Mouse (Mus musculus) lung, postnatal 25 days (tissue): ENCODE measurements around the gene Zfp800.

Source experiments
- DNase-seq: peaks from one replicate; pipeline ENCODE4 v3.0.0; 2022; ENCODE audit warnings: low spot score

Gene Zfp800

DNA sequence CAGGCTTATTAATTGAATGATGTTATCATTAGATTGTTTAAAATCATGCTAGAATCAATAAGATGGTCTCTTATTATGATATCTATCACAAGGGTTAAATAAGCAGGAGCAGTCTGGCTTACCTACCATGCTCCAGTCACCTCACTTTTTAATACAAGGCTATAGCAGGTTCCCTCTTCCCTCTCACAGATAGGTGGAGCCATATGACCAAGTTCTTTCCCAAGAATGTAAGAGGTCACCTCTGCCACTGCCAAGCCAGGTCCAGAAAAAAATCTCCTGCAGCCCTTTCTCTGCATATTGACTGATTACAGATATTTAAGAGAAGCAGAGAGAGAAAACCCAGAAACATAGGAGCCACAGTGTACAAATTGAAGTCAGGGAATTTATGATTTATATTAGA lies 88.1 kb downstream of the Zfp800 start:
- DNase-seq: peak; percentile 10

DNA sequence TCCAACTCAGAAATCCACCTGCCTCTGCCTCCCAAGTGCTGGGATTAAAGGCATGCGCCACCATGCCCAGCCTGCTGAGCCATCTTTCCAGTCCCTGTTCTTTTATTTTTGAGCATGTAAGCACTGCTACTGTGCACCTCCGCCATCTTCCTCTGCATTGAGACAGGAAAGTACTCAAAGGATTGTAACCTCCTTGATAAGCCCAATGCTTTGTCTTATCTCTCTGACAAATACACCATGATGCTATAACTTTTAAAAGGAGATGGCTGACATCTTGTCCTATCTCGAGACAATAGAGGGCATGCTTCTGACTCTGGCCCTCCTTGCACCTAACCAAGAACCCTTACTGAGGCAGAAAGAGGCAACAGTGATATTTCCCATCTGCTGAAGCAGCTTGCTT lies 88.9 kb downstream of the Zfp800 start:
- no peak for DNase-seq

DNA sequence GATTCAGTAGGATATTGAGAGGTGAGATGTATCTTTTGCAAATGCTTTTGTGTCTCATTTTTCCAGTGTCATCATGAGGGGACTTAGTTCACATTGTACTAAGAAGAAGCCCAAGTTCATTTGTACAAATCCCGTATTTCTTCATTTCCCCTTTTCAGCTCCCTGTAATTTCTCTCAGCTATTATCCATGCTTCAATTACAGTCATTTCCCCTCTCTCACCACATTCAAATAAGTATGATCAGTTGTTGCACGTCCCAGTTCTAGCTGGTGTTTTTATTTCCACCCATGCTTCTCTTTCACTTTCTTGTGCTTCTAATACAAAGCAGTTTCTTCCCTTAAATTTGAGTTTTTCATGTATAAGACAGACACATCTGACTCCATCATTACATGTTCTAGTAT lies 91.1 kb downstream of the Zfp800 start:
- no peak for DNase-seq

DNA sequence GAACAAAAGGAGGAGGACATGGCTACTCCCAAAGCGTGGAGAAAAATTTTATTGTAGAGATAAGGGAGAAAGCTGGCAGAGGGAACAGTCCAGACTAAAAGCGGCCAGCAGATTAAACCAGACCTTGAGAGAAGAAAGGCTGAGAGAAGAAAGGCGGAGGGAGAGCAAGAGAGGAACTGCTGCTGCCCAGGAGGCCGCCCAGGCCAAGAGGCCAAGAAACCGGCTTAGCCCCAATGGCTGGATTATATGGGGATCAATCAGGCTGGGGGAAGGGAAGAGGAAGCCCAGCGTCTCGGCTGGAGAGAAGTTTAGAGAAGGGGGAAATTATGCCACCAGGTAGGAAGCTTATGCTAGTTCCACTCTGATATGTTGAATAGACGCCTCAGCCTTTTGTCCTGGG lies 101.5 kb downstream of the Zfp800 start:
- no peak for DNase-seq

DNA sequence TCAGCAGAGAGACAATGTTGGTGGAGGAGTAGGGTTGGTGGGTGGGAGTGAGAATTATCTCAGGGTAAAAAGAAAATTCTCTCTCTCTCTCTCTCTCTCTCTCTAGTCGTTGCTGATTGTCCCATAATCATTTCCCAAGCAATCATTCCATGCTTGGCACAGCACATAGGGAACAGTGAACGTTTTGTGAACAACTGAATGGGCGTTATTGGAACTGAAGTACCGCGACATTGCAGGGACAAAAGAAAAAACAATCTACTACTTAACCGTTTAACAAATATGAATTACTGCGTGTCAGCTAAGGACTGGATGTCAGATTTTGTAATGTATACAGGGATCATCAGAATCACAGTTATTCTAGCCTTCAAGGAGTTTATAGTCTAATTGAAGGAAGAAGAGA lies 102.2 kb downstream of the Zfp800 start:
- no peak for DNase-seq

DNA sequence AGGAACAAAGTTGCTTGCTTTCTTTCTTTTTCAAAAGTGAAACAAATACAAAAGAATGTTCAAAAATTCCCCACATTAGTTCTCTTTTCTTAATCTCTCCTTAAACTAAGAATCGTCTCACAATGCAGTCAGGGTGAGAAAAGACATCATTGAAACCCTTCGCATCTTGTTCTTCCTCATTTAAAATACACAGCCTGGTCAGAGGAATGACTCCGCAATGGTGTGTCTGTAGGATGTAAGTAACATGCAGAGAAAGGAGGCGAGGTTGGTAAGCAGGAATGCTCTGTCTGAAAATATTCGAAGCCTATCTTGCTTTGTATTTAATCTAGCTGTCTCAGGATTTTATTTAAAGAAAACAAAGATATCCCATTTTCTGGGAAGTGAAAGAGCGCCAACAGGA lies 105.0 kb downstream of the Zfp800 start:
- DNase-seq: no peak

DNA sequence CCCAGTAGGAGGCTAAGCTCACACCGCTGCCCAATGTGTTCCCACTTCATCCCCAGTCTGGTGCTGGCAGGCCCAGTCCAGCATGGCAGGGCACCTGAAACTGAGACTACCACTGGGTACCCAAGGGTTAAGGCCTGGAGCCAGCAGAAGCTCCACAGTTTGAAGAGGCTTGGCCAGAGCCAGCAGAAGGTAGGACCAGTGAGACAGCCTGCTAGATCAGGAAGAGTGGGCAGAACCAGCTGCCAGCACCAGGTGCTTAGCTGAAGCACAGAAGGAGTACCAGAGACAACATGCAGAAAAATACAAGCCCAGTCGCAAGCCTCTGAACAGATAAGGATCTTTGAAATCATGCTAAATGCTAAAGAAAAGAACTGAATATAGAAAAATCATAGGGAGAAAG lies 117.9 kb downstream of the Zfp800 start:
- no peak for DNase-seq

DNA sequence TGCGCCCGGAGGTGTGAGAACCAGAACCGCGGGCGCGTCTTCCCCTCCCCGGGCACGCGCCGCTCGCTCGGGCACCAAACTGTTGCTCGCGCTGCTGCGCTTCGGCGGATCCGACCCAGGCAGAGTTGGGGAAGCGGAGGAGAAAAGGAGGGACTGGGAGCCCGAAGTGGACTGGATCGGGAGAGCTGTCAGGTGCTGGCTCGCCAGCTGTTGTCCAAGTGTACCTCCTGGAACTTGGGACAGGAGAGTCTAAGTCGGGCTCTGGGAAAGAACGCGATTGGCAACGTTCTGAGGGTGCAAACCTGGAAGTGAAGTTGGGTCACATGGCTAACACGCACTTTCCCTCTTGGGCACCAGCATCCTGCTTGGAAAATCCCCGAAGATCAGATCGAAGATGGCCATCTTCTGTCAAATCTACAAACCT lies 135.6 kb downstream of the Zfp800 start:
- peak; percentile 41 for DNase-seq

DNA sequence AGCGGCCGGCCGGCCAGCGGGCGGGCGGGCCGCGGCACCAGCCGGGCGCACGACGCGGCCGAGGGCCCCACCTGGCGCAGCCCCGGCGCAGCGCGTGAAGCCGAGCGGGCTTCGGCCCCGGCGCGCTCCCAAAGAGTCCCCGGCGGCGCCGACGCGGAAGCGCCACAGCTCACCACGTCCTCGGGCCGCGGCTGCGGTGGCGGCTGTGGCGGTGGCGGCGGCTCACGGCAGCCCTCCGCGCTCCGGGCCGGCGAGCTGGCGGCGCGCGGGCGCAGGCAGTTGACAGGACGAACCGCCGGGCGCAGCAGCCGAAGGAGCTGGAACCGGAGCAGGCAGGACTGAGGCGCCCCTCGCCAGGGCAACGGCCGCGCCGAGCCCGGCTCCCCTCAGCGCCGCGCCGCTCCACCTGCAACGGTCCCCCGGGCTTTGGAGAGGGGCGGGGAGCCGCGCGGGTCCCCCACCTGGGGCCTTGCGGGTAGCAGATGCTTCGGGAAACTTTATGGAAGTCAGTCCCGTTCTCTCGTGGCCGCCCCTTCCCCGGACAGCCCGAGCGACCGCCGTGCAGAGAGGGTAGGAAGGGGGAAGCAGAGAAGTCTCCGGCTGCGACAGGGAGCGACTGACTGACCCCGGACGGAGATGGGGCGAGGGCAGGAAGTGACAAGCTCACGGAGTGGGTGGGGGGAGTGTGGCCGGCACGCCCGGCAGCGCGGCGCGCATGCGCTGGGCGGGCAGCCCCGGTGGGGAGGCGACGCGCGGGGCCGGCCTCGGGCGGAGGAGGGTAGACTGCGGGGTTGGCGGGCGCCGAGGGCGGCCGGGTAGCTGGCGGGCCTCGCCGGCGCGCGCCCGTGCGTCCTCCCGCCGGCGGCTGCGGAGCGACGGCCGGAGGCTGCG lies 136.3 kb downstream of the Zfp800 start:
- DNase-seq: peak; percentile 94

DNA sequence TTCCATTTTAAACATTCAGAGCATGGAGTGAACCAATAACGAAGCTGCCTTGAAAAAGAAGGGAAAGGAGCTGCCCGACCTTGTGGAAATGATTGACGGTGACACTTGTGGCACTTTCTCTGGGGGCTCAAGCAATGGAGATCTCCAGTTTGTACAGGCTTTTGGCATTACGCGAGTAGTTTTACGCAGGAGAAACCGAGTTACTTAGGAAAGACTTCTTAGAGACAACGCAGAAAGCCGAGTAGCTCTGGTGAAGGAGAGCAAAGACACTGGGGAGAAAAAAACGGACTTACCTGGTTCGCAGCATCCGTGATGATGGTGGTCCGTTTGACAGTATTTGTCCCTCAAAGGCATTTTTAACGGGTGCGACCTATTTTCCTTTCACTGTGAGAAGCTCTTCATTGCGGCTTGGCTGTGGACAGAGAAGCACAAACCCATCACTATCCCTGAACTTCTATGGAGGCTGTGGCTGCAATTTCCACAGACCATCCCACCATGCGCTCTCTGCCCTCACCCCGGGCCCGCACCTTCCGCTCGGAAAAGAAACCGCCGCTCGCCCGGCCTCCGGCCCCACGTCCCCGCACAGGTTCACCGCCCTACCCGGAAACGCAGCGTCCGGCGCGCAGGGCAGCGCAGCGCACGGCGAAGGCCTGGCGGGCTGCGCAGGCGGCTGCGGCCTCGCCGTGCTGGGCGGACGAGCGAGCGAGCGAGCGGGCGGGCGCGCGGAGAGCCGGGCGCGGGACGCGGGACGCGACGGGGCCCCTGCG lies 137.2 kb downstream of the Zfp800 start:
- peak; percentile 5 for DNase-seq

DNA sequence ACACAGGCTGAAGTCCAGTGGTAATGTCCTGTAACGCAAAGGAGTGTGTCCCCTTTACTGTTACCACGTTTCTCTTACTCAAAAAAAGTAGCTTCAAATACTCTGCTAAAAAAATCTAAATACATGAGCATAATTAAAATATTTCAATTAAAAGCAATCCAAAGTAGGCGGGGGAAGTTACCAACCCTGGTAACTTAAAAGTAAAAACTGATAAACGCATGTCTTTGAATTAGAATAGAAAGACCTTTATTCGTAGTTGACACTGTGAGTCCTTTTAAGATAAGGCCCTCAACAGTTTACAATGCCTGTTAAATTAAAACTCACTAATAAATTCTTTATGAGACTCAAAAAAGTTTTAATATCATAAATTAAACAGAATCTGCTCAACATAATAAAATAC lies 138.1 kb downstream of the Zfp800 start:
- DNase-seq: no peak

DNA sequence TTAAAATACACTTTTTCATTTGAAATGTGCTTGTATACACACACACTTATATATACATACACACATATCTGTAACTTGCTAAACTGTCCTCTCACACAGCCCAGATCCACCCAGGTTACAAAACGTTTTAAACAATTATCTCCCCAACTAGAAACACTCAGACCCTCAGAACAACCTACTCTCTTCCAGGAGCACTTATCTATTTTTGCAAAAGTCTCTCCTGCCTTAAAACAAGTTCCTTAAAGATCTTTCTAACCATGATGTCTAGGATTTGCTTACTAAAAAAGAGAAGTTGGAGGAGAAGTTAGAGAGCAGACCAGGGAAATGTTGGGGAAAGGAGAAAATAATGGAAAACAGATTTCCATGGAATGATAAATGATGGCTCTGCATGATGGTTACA lies 139.4 kb downstream of the Zfp800 start:
- no peak for DNase-seq

DNA sequence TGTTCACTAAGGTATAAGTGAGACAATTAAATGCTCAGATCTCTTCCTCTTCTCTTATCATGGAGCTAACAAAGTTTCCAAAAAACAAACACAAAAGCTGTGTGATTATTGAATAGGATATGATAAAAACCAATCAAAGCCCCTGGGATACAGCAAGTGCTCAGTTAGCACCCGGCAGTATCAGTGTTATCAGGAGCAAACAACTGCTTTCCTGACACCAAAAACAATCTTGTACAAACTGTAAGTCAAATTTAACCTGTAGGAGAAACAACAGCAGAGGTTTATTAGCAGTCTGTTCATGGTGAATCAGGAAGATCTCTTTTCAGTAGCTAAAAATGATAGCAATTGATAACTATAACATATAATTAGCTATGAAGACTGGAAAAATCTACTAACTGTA lies 140.0 kb downstream of the Zfp800 start:
- DNase-seq: no peak

DNA sequence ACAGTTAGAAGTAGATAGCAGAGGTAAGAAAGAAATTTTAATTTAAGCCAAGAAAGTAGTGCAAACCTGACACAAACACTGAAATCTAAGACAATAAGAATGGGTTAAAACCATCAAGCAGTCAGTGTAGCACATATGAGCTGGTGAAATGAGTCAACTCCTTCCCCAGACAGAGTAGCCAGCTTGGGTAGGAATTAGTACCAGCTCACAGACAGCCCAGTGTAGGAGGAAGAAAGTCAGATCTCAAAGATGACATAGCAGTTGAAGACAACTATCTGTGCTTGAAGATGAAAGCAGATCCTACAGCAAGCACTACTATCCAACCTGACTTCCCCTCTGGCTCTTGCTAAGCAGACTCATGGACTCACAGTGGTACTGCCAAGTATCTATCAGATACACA lies 145.0 kb downstream of the Zfp800 start:
- DNase-seq: no peak

DNA sequence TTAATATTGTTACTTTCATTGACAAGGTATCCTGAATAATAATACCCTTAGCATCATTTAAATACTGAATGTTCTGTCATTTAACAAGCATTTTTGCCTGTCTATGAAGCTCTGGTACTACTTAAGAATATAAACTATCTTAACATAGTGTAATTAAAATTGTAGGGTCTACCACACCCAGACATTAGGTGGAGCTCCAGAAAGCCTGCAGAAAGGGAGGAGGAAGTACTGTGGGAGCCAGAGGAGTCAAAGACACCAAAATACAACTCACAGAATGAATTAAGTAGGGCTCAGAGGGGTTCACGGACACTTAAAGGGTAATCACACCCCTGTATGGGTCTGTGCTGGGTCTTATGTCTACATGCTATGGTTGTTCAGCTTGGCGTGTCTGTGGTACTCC lies 149.6 kb downstream of the Zfp800 start:
- no peak for DNase-seq

DNA sequence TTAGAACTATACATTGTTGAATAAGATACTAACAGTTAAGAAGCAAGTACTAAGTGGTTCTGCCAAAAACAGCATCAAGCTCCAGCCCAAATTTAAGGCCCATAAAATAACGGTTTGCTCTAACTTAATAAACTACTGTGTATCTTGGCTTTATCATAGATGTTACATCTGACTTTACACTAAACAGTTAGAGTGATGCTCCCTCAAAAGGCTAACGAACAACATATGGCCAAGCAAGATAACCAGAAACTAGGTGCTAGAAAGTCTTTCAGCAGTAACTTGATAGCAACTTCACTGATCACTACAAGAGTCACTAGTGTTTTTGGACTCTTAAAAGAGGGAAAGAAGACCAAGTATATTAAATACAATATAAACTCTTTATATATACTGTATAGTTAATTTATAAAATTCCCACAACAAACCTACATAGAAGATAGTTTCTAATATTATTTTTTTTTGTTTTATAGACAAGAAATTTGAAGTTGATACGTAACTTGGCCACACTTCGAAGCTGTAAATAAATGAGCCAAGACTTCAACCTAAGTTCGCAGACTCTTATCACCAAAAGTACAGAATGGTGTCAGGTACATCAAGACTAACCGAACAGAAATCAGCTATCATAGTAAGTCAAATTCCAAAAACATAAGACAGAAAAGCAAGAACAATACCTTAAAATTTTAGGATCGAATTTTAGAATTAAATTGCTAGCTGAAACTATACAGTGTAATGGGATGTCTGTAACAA lies 165.0 kb downstream of the Zfp800 start:
- no peak for DNase-seq

DNA sequence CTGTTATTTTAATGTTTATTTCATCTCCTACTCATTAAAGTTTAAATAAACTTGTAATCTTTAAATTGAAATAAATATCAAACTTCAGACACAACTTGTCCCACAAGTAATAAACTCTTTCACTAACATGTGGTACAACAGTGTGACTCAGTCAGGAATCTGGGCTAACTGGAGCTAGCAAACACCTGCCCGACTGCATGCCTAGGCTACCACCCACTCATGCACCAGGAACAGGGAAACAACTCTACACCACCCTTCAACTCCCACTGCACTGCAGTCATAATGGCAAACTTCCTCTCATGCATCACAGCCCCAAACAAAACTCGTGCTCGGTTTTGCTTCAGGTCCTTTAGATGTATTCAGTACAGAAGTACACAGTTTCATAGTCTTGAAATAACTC lies 169.7 kb downstream of the Zfp800 start:
- DNase-seq: no peak

DNA sequence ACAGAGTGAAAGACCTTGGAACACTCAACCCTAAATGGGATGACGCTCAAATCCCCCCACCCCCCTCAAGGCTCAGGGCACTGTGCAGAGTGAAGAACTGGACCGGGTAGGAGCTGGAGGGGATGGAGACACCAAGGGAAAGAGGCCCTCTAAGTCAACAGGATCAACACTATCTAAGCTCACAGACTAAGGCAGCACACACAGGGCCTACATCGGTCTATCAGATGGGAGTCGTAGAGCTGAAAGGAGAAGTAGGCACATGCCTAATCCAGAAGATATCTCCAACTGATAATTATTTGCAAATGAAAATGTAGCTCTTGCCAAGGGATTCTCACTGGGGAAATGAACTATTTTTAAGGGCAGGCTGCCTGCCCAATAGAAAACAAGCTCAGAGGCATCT lies 176.8 kb downstream of the Zfp800 start:
- DNase-seq: no peak

DNA sequence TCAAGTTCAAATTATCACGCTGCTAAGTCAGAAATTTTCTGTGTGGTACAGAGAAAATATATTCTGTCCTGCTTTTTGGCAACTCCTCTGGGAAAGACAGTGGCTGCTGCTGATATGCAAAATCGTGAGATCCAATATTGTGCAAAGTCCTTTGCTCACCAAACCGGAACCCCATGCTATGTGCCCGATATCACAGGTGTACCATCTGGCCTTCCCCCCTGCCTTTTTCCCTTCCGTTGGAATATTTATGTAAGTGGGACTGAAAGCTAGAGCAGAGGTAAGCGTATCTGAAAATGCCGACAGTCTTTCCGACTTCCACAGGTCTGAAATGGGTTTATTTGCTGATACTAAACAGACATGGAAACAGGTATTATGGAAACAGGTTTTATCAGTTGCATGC lies 179.4 kb downstream of the Zfp800 start:
- no peak for DNase-seq

DNA sequence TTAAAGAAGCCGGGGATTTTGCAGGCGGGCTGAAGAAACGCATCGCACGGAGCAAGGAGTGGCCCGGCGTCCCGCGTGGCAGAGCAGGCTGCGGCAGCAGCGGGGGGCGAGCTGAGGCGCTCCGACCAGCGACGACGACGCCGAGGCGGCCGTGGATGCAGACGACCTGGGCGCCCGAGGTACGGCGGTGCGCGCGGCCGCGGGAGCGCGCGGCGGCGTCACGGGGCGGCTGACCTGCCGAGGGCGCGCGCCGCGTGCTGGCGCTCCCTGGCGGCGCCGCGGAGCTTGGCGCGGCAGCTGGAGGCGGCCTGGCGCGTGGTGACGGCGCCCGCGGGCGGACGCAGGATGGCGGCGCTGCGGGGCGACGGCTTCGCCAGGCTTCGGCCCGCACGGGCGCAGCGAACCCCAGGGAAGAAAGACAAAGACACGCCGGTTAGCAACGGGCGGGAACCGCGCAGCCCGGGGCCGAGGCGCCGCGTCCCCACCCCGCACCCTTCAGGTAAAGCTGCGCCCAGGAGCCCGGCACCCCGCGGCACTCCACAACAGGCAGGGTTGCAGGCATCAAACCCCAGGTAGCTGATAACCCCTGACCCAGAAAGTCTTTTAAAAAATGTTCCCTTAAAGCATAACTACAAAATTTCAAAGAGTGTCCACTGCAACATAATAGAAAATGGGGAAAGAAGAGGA lies 182.4 kb downstream of the Zfp800 start:
- DNase-seq: peak; percentile 28

DNA sequence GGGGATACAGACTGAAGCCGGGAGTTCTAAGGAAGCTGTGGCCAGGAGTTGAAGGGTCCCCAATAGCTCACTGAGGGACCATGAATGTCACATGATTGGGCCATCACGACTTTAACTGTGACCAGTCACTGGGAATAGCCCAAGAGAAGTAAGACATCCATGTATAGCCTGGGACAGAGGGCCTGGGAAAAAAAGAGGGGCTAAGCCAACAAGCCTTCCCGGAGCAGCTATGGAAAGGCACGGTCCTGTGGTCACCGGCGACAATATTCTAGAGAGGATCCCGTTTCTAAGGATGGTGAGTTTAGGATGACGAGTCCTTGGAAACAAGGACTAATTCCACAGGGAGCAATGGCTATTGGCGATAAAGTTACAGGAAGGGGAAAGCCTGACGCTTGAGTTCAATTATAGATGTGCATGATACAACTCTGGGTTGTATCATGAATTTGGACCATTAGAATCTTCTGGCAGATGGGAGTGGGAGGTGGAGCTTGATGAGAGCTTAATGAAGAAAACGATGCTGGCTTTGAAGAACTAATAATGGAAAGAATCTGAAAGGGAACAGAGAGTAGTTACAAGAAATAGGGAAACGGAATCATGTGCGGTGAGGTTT lies 183.0 kb downstream of the Zfp800 start:
- no peak for DNase-seq

DNA sequence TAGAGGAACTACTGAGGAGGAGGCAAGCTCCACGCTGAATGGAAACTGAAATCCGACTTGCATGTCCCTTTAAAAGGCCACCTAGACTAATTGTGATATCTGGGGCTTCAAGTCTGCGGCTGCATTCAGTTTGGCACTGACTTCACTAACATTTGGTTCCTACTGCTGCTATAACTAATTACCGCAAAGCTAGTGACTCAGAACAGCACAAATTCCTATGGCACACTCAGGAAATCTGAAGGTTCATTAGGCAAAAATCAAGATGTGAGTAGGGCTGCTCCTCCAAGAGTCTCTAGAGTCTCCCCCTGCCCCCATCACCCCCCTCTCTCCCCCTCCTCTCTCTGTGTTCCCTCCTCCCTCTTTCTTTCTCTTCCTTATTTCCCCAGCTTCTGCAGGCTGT lies 194.4 kb downstream of the Zfp800 start:
- no peak for DNase-seq
